In genomic region chr16:72085181-72085580, GRCm38 (mm10) we compare ENCODE assay signal across 21 mouse cellular contexts.
A peak's percentile ranks its signal among the peaks of the same experiment; 100 is the strongest.
DNase-seq lines count a peak whose midpoint lies in the region; ATAC-seq and TF ChIP-seq lines count a peak whose summit lies in the region.
"Had no signal": no experiment of that assay in that cellular context is flagged by ENCODE, and none has a peak within 500 bp of the region (broad histone marks: within the 10 kb centered on the region; RNA-seq: fewer than 3 reads in every experiment).

No protein-coding gene starts in this region.

- 45% methylated on average over 5 of the region's 5 CpGs for WGBS in hindbrain, embryonic 14.5 days
- 64% methylated on average over 5 of the region's 5 CpGs for WGBS in hindbrain, embryonic 12.5 days
- WGBS in midbrain, embryonic 11.5 days: 88% methylated on average over 5 of the region's 5 CpGs
- 71% methylated on average over 5 of the region's 5 CpGs for WGBS in midbrain, embryonic 13.5 days
- WGBS in midbrain, postnatal 0 days: 59% methylated on average over 5 of the region's 5 CpGs

- H3K4me2 ChIP-seq in hindbrain, embryonic 14.5 days (replicated peaks): no peak overlapping the region
- no peak overlapping the region for H3K4me2 ChIP-seq in hindbrain, embryonic 12.5 days (replicated peaks)
- H3K4me2 ChIP-seq in midbrain, embryonic 11.5 days: no peak overlapping the region
- H3K4me2 ChIP-seq in midbrain, embryonic 13.5 days (replicated peaks): no peak overlapping the region
- H3K4me2 ChIP-seq in midbrain, postnatal 0 days (ENCODE audit: low read depth, low read length, poor library complexity, severe bottlenecking): no peak overlapping the region
- H3K4me2 ChIP-seq: embryonic facial prominence, embryonic 12.5 days; embryonic facial prominence, embryonic 15.5 days; heart, embryonic 11.5 days; hindbrain, embryonic 15.5 days; intestine, embryonic 15.5 days had no signal

- TF ChIP-seq POLR2A in brain, embryonic 14.5 days (IDR thresholded peaks at IDR 0.05; ENCODE audit: borderline replicate concordance, extremely low read depth, insufficient read depth, insufficient read length, poor library complexity, severe bottlenecking): no peak

- H3K4me3 ChIP-seq in hindbrain, embryonic 14.5 days (replicated peaks; ENCODE audit: low read length): no peak overlapping the region
- H3K4me3 ChIP-seq in hindbrain, embryonic 12.5 days: no peak overlapping the region
- H3K4me3 ChIP-seq in midbrain, embryonic 11.5 days (ENCODE audit: low read depth, low read length): no peak overlapping the region
- no peak overlapping the region for H3K4me3 ChIP-seq in midbrain, embryonic 13.5 days (replicated peaks)
- H3K4me3 ChIP-seq in midbrain, postnatal 0 days (ENCODE audit: low read depth, low read length): no peak overlapping the region
- H3K4me3 ChIP-seq: embryonic facial prominence, embryonic 12.5 days; embryonic facial prominence, embryonic 15.5 days; heart, adult 2 months; hindbrain, embryonic 15.5 days; intestine, embryonic 15.5 days had no signal

- H3K9me3 ChIP-seq in hindbrain, embryonic 14.5 days (ENCODE audit: control insufficient read depth, low read length): no peaks in the 10 kb centered on the region
- no peaks in the 10 kb centered on the region for H3K9me3 ChIP-seq in hindbrain, embryonic 12.5 days (replicated peaks)
- no peaks in the 10 kb centered on the region for H3K9me3 ChIP-seq in midbrain, embryonic 11.5 days (ENCODE audit: control insufficient read depth, low read length)
- H3K9me3 ChIP-seq in midbrain, embryonic 13.5 days: no peaks in the 10 kb centered on the region
- no peaks in the 10 kb centered on the region for H3K9me3 ChIP-seq in midbrain, postnatal 0 days (ENCODE audit: low read length)
- H3K9me3 ChIP-seq: embryonic facial prominence, embryonic 12.5 days; embryonic facial prominence, embryonic 15.5 days; hindbrain, embryonic 15.5 days; intestine, embryonic 15.5 days had no signal

- peak; percentile 41 for DNase-seq in hindbrain, embryonic 14.5 days (ENCODE audit: low spot score)
- peak; percentile 62 for DNase-seq in midbrain, embryonic 11.5 days (ENCODE audit: low spot score, missing footprints)
- peak; percentile 75 for DNase-seq in brain, embryonic 14.5 days (ENCODE audit: low read depth)
- peak; percentile 16 for DNase-seq in midbrain, postnatal 0 days (ENCODE audit: low spot score)
- DNase-seq: adrenal gland, adult 2 months; adrenal gland, postnatal 14 days; cerebellum, adult 11-12 months; cerebellum, adult 9-10 months; cerebellum, postnatal 25 days; gastrocnemius, postnatal 10 days; gastrocnemius, postnatal 36 days; heart, adult 2 months had no signal

- H3K27me3 ChIP-seq in hindbrain, embryonic 14.5 days (ENCODE audit: control insufficient read depth, insufficient read depth, low read length): no peaks in the 10 kb centered on the region
- no peaks in the 10 kb centered on the region for H3K27me3 ChIP-seq in hindbrain, embryonic 12.5 days
- no peaks in the 10 kb centered on the region for H3K27me3 ChIP-seq in midbrain, embryonic 11.5 days (ENCODE audit: control insufficient read depth, insufficient read depth, low read length)
- H3K27me3 ChIP-seq in midbrain, embryonic 13.5 days: no peaks in the 10 kb centered on the region
- no peaks in the 10 kb centered on the region for H3K27me3 ChIP-seq in midbrain, postnatal 0 days (ENCODE audit: insufficient read depth, low read length)
- H3K27me3 ChIP-seq: embryonic facial prominence, embryonic 12.5 days; embryonic facial prominence, embryonic 15.5 days; hindbrain, embryonic 15.5 days; intestine, embryonic 15.5 days had no signal

- H3K36me3 ChIP-seq in hindbrain, embryonic 14.5 days (replicated peaks; ENCODE audit: control insufficient read depth, insufficient read depth): no peaks in the 10 kb centered on the region
- H3K36me3 ChIP-seq in hindbrain, embryonic 12.5 days: no peaks in the 10 kb centered on the region
- H3K36me3 ChIP-seq in midbrain, embryonic 11.5 days (ENCODE audit: control insufficient read depth, insufficient read depth, low read length): no peaks in the 10 kb centered on the region
- H3K36me3 ChIP-seq in midbrain, embryonic 13.5 days: no peaks in the 10 kb centered on the region
- no peaks in the 10 kb centered on the region for H3K36me3 ChIP-seq in midbrain, postnatal 0 days (ENCODE audit: insufficient read depth, low read length)
- H3K36me3 ChIP-seq: embryonic facial prominence, embryonic 12.5 days; embryonic facial prominence, embryonic 15.5 days; hindbrain, embryonic 15.5 days; intestine, embryonic 15.5 days had no signal

- H3K9ac ChIP-seq in hindbrain, embryonic 14.5 days: no peak overlapping the region
- H3K9ac ChIP-seq in hindbrain, embryonic 12.5 days: no peak overlapping the region
- H3K9ac ChIP-seq in midbrain, embryonic 11.5 days (ENCODE audit: low read length): no peak overlapping the region
- no peak overlapping the region for H3K9ac ChIP-seq in midbrain, embryonic 13.5 days (replicated peaks)
- no peak overlapping the region for H3K9ac ChIP-seq in midbrain, postnatal 0 days (replicated peaks; ENCODE audit: low read length, poor library complexity, severe bottlenecking)
- H3K9ac ChIP-seq: embryonic facial prominence, embryonic 12.5 days; embryonic facial prominence, embryonic 15.5 days; hindbrain, embryonic 15.5 days; intestine, embryonic 15.5 days had no signal

- ATAC-seq in hindbrain, embryonic 14.5 days (ENCODE audit: low FRiP score): no peak
- ATAC-seq in hindbrain, embryonic 12.5 days (ENCODE audit: low FRiP score): no peak
- ATAC-seq in midbrain, embryonic 11.5 days (ENCODE audit: low FRiP score): no peak
- ATAC-seq in midbrain, embryonic 13.5 days: no peak
- ATAC-seq in midbrain, postnatal 0 days (ENCODE audit: low FRiP score): no peak
- ATAC-seq: CD4-positive, CD25-positive, alpha-beta regulatory T cell, adult 4 months; forebrain, embryonic 16.5 days; intestine, embryonic 15.5 days had no signal

- H3K27ac ChIP-seq in hindbrain, embryonic 14.5 days: no peak overlapping the region
- H3K27ac ChIP-seq in hindbrain, embryonic 12.5 days: no peak overlapping the region
- H3K27ac ChIP-seq in midbrain, embryonic 11.5 days (ENCODE audit: low read depth, low read length): no peak overlapping the region
- no peak overlapping the region for H3K27ac ChIP-seq in midbrain, embryonic 13.5 days
- H3K27ac ChIP-seq in midbrain, postnatal 0 days (ENCODE audit: low read depth, low read length): no peak overlapping the region
- H3K27ac ChIP-seq: embryonic facial prominence, embryonic 12.5 days; embryonic facial prominence, embryonic 15.5 days; heart, adult 2 months; hindbrain, embryonic 15.5 days; intestine, embryonic 15.5 days had no signal

- peaks cover 13% of the 10 kb centered on the region for H3K4me1 ChIP-seq in hindbrain, embryonic 14.5 days (replicated peaks; ENCODE audit: control insufficient read depth, insufficient read depth, low read length)
- 0 out of 2 replicates have a peak, but pooled peaks cover 3% of the 10 kb centered on the region for H3K4me1 ChIP-seq in hindbrain, embryonic 12.5 days
- H3K4me1 ChIP-seq in midbrain, embryonic 11.5 days (ENCODE audit: control insufficient read depth, insufficient read depth, low read length): no peaks in the 10 kb centered on the region
- 0 out of 2 replicates have a peak, but pooled peaks cover 6% of the 10 kb centered on the region for H3K4me1 ChIP-seq in midbrain, embryonic 13.5 days (replicated peaks)
- no peaks in the 10 kb centered on the region for H3K4me1 ChIP-seq in midbrain, postnatal 0 days (ENCODE audit: insufficient read depth, low read length)
- H3K4me1 ChIP-seq: embryonic facial prominence, embryonic 12.5 days; embryonic facial prominence, embryonic 15.5 days; intestine, embryonic 15.5 days had no signal

- TF ChIP-seq CTCF in brain, embryonic 14.5 days (IDR thresholded peaks at IDR 0.05; ENCODE audit: borderline replicate concordance, extremely low read depth, insufficient read depth, insufficient read length): no peak
- TF ChIP-seq CTCF in midbrain, postnatal 0 days (IDR thresholded peaks at IDR 0.05): no peak

Comparison
In these comparisons a context has a peak if more than half of its experiments do, and no peak if none do; other contexts are left out.
1. DNase-seq: peak in every context shown above with its lines; median percentile 75 in brain, embryonic 14.5 days; 62 in midbrain, embryonic 11.5 days; 41 in hindbrain, embryonic 14.5 days; 16 in midbrain, postnatal 0 days.